Mouse (Mus musculus) intestine, embryonic 16.5 days (tissue): ENCODE measurements at regions not wholly inside any gene's neighbourhood (a gene's known extent, or its start where the extent isn't known, plus 50 kb on each side); places are given as distances from the start of the nearest gene placed in this dataset.

ENCODE experiments used
- ATAC-seq: fragments of 200-750 bp; cut with Nextera tagmentation; 2 replicates; pipeline ENCODE4 v1.8.0; 2017; ENCODE audit warnings: moderate TSS enrichment, moderate library complexity
- H3K27ac ChIP-seq: fragments of 300-500 bp; sonication (generic); 2 replicates; pipeline ENCODE4 v1.5.1; 2014; ENCODE audit warnings: mild to moderate bottlenecking, low read length
- H3K27me3 ChIP-seq: fragments of 300-500 bp; sonication (generic); replicated peaks from 2 replicates; pipeline ENCODE4 v1.6.1; 2014; ENCODE audit warnings: low read length, control low read depth, mixed read lengths; ENCODE audit not compliant: control insufficient read depth, insufficient read depth
- H3K36me3 ChIP-seq: fragments of 300-500 bp; sonication (generic); 2 replicates; pipeline ENCODE4 v1.6.1; 2014; ENCODE audit warnings: low read length, control low read depth; ENCODE audit not compliant: control insufficient read depth, insufficient read depth
- H3K4me1 ChIP-seq: fragments of 300-500 bp; sonication (generic); 2 replicates; pipeline ENCODE4 v1.6.1; 2014; ENCODE audit warnings: low read length, control low read depth, mixed read lengths; ENCODE audit not compliant: control insufficient read depth, insufficient read depth
- H3K4me2 ChIP-seq: fragments of 300-500 bp; sonication (generic); 2 replicates; pipeline ENCODE4 v1.6.1; 2014; ENCODE audit warnings: low read depth, low read length, control low read depth
- H3K4me3 ChIP-seq: fragments of 300-500 bp; sonication (generic); 2 replicates; pipeline ENCODE4 v1.5.1; 2014; ENCODE audit warnings: mild to moderate bottlenecking, low read length
- H3K9ac ChIP-seq: fragments of 300-500 bp; sonication (generic); 2 replicates; pipeline ENCODE4 v1.6.1; 2014; ENCODE audit warnings: low read depth, low read length
- H3K9me3 ChIP-seq: fragments of 300-500 bp; sonication (generic); 2 replicates; pipeline ENCODE4 v1.6.1; 2016; ENCODE audit warnings: low read length, control low read depth; ENCODE audit not compliant: control insufficient read depth
- WGBS: fragments of 180-500 bp; shearing (Covaris S2); extraction: QIAGEN DNeasy Blood & Tissue Kit; methylation state at CpG from one replicate; pipeline ENCODE4 v1.1.7; 2014; 5-methylcytosine and 5-hydroxymethylcytosine counted together

DNA sequence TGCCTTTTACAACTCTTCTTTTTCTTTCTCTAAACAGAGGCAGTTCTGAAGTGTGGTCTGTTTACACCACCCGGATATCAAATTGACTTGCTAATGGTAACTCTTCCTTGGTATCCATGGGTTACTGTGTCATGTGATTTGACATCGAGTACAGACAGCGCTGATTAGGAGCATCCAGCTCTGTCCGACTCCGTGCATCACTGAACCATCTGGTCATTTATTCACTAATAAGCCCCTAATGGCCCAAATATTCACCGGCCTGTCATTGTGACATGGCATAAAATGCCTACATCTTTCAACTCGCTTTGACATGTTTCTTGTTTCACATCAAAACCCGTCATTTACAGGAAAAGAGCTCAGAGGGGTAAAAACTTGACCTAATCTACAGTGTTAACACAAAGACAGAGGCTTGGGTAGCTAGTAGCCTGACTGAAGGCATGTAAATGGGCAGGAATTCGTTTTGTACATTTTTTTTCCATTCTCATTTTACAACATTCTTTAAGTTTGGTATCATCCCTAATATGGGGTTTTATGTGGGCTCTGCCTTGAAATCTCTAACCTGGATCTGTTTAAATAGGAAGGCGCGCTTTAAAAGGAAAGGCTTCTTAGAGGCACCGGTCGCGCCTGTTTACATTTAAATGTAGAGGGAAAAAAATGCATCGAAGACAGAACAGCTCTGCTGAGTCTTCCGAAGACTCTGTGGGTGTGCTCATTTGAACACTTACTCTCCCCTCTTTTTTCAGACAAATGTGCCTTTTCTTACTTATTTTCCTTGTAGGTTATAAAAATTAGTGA is 257.8 kb upstream of the Atp5g3 start:
- ATAC-seq = no peak
- no peak overlapping the region for H3K4me2 ChIP-seq
- H3K4me1 ChIP-seq = no peaks in the 10 kb centered on the region
- H3K36me3 ChIP-seq = no peaks in the 10 kb centered on the region
- WGBS = 45% methylated on average over 16 of the region's 16 CpGs
- no peak overlapping the region for H3K4me3 ChIP-seq
- no peak overlapping the region for H3K27ac ChIP-seq
- no peaks in the 10 kb centered on the region for H3K27me3 ChIP-seq
- no peak overlapping the region for H3K9ac ChIP-seq
- H3K9me3 ChIP-seq = no peaks in the 10 kb centered on the region

DNA sequence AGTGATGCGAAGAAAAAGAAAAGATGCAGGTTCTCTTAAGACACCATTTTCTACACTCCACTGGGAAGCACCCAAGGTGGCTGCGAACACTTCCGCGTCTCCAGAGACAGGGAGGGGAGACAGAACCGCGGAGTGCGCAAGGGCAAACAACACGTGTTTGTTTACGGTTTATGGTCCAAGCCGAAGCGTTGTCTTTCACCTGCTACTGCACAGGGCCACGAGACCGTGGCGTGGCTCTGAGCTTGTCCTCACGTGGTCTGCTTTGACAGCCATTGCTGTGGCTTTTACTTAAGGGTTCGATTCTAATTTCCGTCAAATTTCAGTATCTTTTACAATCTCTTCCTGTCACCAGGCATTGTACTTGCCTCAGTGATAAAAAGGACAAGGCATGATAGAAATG is 257.2 kb upstream of the Atp5g3 start:
- WGBS = 85% methylated on average over 17 of the region's 17 CpGs
- Histone ChIP-seq H3K9ac (no peak overlapping the region), H3K4me3 (no peak overlapping the region), H3K27me3 (no peaks in the 10 kb centered on the region), H3K36me3 (no peaks in the 10 kb centered on the region), H3K4me1 (no peaks in the 10 kb centered on the region), H3K4me2 (no peak overlapping the region), H3K9me3 (no peaks in the 10 kb centered on the region), H3K27ac (no peak overlapping the region)
- ATAC-seq = no peak

DNA sequence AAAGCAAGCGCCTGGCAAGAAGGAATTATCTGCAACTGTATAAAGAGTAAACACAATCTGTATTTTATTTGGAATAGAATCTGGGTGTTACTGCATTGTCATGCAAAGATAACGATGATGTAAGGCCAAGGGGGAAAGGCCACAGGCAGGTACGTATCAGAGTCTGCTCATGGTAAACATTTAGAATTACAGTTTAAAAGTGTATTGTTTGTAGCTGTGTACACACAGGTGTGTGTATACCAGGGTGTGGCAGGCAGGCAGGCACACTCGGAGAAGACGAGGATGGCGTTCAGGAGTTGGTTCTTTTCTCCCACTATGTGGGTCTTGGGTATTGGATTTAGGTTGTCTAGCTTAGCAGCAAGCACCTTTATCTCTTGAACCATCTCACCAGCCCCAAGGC is 242.9 kb upstream of the Atp5g3 start:
- H3K4me2 ChIP-seq = no peak overlapping the region
- no peak overlapping the region for H3K4me3 ChIP-seq
- H3K9me3 ChIP-seq = no peaks in the 10 kb centered on the region
- no peak overlapping the region for H3K27ac ChIP-seq
- no peak for ATAC-seq
- H3K9ac ChIP-seq = no peak overlapping the region
- no peaks in the 10 kb centered on the region for H3K27me3 ChIP-seq
- WGBS = 63% methylated on average over 6 of the region's 6 CpGs
- H3K36me3 ChIP-seq = no peaks in the 10 kb centered on the region
- no peaks in the 10 kb centered on the region for H3K4me1 ChIP-seq

DNA sequence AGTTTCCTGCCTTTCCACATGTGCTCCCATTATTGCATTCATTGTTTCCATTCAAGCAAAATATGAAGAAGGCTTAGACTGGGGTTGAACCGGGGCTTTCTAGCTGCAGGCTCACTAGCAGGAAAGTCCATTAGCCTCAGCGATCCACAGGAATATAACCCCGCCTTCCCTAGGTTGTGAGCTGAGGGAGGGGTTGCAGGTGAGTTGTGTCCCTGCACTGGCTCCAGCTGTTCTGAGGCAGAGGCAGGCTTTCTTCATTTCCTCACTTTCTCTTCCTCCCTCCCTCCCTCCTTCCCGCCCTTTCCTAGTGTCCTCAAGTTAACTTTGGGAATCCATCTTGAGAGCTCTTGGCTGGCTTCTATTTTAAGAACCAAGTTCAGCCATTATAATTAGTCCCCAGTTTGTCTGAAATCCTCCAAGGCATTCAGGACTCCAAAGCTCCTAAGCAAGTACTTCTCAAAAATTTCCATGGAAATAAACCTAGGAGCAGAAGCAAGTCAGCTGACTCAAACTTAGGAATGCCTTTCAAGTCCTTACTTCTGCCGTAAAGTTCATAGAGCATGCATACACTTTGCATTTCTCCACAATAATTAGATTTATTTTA is 242.2 kb upstream of the Atp5g3 start:
- Histone ChIP-seq H3K9ac (no peak overlapping the region), H3K9me3 (no peaks in the 10 kb centered on the region), H3K36me3 (no peaks in the 10 kb centered on the region), H3K4me3 (no peak overlapping the region), H3K4me1 (no peaks in the 10 kb centered on the region), H3K4me2 (no peak overlapping the region), H3K27ac (no peak overlapping the region), H3K27me3 (no peaks in the 10 kb centered on the region)
- WGBS = 46% methylated on average over 5 of the region's 5 CpGs
- ATAC-seq = no peak

DNA sequence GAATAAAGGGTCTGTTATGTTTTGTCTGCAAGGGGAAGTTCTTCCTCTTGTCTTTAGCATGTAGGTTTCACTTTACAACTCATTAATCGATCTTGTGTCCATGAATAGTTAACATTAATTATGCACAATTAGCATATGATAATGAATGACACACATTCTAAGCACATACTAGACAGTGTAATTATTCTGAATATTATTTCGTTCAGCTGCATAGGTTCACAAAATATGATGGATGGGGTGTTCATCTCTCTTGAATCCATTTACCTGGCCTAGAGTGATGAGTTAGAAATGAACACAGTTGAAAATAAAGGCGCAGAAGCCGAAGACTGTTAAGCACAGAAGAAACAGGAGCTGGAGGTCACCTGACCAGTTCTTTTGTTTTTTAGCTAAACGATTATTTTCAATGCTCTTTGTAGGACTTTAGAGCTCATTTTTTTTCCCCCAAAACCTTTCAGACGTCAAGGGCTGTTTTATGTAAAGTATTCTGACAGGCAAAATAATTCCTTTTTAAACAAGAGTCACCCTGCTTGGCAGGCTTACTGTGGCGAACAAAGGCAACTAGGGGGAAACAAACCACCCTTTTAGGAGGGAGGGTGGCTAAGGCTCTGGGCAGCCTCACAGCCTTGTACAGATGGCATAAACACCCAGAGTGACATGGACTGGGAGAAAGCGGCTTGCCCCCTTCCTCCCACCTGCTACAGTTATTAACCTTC is 241.6 kb upstream of the Atp5g3 start:
- no peaks in the 10 kb centered on the region for H3K4me1 ChIP-seq
- H3K4me3 ChIP-seq = no peak overlapping the region
- no peaks in the 10 kb centered on the region for H3K9me3 ChIP-seq
- no peak for ATAC-seq
- no peak overlapping the region for H3K27ac ChIP-seq
- WGBS = 50% methylated on average over 8 of the region's 8 CpGs
- no peak overlapping the region for H3K4me2 ChIP-seq
- no peaks in the 10 kb centered on the region for H3K27me3 ChIP-seq
- no peaks in the 10 kb centered on the region for H3K36me3 ChIP-seq
- no peak overlapping the region for H3K9ac ChIP-seq

DNA sequence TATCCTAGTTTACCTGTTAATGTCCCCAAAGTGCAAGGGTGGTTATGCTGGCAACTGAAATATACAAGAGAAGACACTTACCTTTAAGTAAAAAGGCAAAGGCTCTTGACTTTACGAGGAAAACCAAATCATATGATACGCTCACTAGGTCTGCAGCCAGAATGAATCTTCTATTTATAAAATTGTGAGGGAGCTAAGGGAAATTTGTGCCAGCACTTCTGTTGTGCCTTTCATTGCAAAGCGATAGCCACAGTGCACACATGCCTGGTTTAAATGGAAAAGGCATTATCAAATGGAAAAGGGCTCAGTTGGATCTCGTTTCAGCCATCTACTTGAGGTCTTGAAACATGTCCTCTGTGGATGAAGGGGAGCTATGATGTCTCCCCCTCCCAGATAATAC is 236.1 kb upstream of the Atp5g3 start:
- H3K4me1 ChIP-seq = no peaks in the 10 kb centered on the region
- H3K27ac ChIP-seq = no peak overlapping the region
- H3K9me3 ChIP-seq = no peaks in the 10 kb centered on the region
- no peak overlapping the region for H3K4me2 ChIP-seq
- H3K27me3 ChIP-seq = no peaks in the 10 kb centered on the region
- H3K36me3 ChIP-seq = no peaks in the 10 kb centered on the region
- 79% methylated on average over 4 of the region's 4 CpGs for WGBS
- no peak overlapping the region for H3K9ac ChIP-seq
- no peak overlapping the region for H3K4me3 ChIP-seq
- ATAC-seq = no peak

DNA sequence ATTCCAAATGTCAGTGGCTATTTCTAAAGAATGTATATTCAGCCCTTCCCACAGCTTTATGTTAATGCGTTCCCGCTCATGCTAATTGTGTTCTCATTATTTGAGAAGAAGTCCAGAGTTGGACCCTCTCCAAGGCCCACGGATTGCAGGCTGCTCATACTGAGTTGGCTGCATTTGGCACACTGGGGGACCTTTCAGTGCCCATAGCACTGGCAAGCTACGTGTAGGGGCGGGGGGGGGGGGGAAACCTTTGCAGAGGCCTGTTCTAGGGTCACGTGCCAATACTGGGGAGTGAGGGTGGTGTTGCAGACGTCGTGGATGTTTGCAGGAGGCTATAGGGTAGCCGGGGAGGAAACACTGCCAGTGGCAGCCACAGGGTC is 225.5 kb upstream of the Atp5g3 start:
- Histone ChIP-seq H3K4me3 (no peak overlapping the region), H3K36me3 (no peaks in the 10 kb centered on the region), H3K9me3 (no peaks in the 10 kb centered on the region), H3K4me1 (0 out of 2 replicates have a peak, but pooled peaks cover 4% of the 10 kb centered on the region), H3K4me2 (no peak overlapping the region), H3K27ac (no peak overlapping the region), H3K9ac (no peak overlapping the region), H3K27me3 (no peaks in the 10 kb centered on the region)
- ATAC-seq = no peak
- 32% methylated on average over 9 of the region's 9 CpGs for WGBS

DNA sequence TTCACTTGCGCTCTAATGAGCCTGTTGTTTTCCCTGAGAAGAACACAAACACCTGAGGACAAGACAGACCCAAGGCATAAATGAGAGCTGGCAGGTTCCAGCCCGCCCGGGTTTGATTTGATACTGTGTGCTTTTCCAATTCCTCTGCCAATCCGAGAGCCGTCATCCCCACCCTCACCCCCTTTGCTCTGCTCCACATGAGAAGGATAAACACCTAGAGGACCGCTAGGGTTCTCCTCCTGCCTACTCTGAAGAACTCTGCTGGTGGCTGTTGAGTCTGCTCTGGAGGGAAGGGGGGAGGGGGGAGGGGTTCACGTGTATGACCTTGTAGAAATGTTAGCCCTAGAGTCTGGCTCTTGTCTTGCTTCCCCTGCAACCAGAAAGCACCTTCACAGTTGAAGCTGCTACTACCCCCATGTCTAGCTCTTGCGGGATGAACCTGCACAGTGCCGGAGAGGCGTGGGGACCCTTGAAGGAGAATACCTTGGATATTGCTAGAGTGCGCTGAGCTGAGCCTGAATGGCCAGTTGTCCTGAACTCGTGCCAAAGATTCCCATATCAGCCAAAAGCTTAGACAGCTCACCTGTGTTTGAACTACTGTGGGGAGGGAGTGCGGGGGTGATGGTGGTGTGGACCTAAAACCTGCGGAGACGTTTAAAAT is 225.0 kb upstream of the Atp5g3 start:
- Histone ChIP-seq H3K36me3 (no peaks in the 10 kb centered on the region), H3K9ac (no peak overlapping the region), H3K4me1 (0 out of 2 replicates have a peak, but pooled peaks cover 4% of the 10 kb centered on the region), H3K27ac (no peak overlapping the region), H3K4me2 (no peak overlapping the region), H3K4me3 (no peak overlapping the region), H3K9me3 (no peaks in the 10 kb centered on the region), H3K27me3 (peaks cover 1% of the 10 kb centered on the region; the same call in 1 of the 2 replicates)
- 47% methylated on average over 15 of the region's 15 CpGs for WGBS
- ATAC-seq = no peak

DNA sequence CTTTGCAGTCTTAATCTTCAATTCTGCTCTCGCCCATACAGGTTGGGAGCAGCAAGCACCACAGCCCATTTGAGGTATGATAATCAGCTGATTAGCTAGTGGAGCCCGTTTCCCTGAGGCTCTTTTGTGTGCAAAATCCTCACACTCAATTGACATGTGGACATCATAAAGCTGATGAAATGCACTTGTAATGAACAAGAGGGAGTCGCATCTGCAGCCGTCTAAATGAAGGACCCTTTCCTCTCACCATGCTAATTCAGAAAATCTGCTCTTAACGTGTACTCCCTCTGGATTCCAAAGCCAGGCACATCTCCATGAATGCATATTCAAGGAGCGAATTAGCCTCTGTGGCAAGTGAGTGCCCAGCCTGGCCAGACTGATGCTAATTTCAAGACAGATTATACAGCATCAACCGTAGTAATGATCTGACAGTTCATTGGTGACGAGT is 219.0 kb upstream of the Atp5g3 start:
- no peaks in the 10 kb centered on the region for H3K4me1 ChIP-seq
- no peaks in the 10 kb centered on the region for H3K9me3 ChIP-seq
- peaks cover 4% of the 10 kb centered on the region; the same call in 1 of the 2 replicates for H3K27me3 ChIP-seq
- no peak overlapping the region for H3K27ac ChIP-seq
- H3K4me3 ChIP-seq = no peak overlapping the region
- H3K36me3 ChIP-seq = no peaks in the 10 kb centered on the region
- WGBS = 31% methylated on average over 8 of the region's 8 CpGs
- H3K4me2 ChIP-seq = no peak overlapping the region
- ATAC-seq = no peak
- no peak overlapping the region for H3K9ac ChIP-seq
